Mouse (Mus musculus) 416B (cell line): ENCODE data around the gene Tmem175.
"Not testable (repeated sequence)": the region's sequence is repeated elsewhere in the genome, so short reads cannot be mapped to it uniquely, and the experiment has no call there.

Experiments
- DNase-seq: peaks from one replicate; pipeline ENCODE4 v3.0.0; 2011; ENCODE audit warnings: low read depth

Tmem175 gene

GRCm38 (mm10) chr5:108629634-108630483, at the start of gene Tmem175, which contains the start of gene Gak:
Tmem175 (plus strand) TSS chr5:108629770.
Gak (minus strand) TSS chr5:108629755.
- DNase-seq = peak; percentile 97

- no peak for DNase-seq
These were observed 48.1 kb upstream of the Tmem175 start for GRCm38 (mm10) chr5:108581361-108581891.

GRCm38 (mm10) chr5:108599923-108600322, 29.6 kb upstream of the Tmem175 start:
- DNase-seq = no peak

- no peak for DNase-seq
These were observed 27.0 kb upstream of the Tmem175 start for GRCm38 (mm10) chr5:108602537-108602936.

GRCm38 (mm10) chr5:108610426-108610825, 19.1 kb upstream of the Tmem175 start:
- no peak for DNase-seq

GRCm38 (mm10) chr5:108621870-108622269, 7.7 kb upstream of the Tmem175 start:
- no peak for DNase-seq

- peak; percentile 44 for DNase-seq
These were observed 3.4 kb upstream of the Tmem175 start for GRCm38 (mm10) chr5:108626050-108626660.

- DNase-seq = peak; percentile 66
These were observed 508 bp upstream of the Tmem175 start for GRCm38 (mm10) chr5:108628891-108629633.

- no peak for DNase-seq
These were observed 4.1 kb downstream of the Tmem175 start for GRCm38 (mm10) chr5:108633676-108634075.

- DNase-seq = not testable (repeated sequence)
These were observed 4.5 kb downstream of the Tmem175 start for GRCm38 (mm10) chr5:108634088-108634487.

- DNase-seq = peak; percentile 69
These were observed 6.6 kb downstream of the Tmem175 start for GRCm38 (mm10) chr5:108636172-108636571.

- DNase-seq = no peak
These were observed 14.1 kb downstream of the Tmem175 start for GRCm38 (mm10) chr5:108643674-108644073.

GRCm38 (mm10) chr5:108645651-108646342, 16.2 kb downstream of the Tmem175 start:
- no peak for DNase-seq

GRCm38 (mm10) chr5:108646343-108646660, 16.7 kb downstream of the Tmem175 start:
- no peak for DNase-seq

GRCm38 (mm10) chr5:108647311-108647710, 17.7 kb downstream of the Tmem175 start:
- no peak for DNase-seq

- DNase-seq = no peak
These were observed 18.4 kb downstream of the Tmem175 start for GRCm38 (mm10) chr5:108647820-108648465.

GRCm38 (mm10) chr5:108648937-108649576, 19.5 kb downstream of the Tmem175 start:
- DNase-seq = no peak

GRCm38 (mm10) chr5:108650341-108650740, 20.8 kb downstream of the Tmem175 start:
- no peak for DNase-seq

GRCm38 (mm10) chr5:108651136-108651720, 21.7 kb downstream of the Tmem175 start:
- DNase-seq = no peak

- DNase-seq = peak; percentile 77
These were observed 22.3 kb downstream of the Tmem175 start for GRCm38 (mm10) chr5:108651823-108652222.
